Mouse (Mus musculus) heart, embryonic 15.5 days (tissue): ENCODE results near the gene Sobp. TPM values are rescaled to one million over a fixed set of nuclear protein-coding genes. Genes with fewer than 3 reads are reported as not detected.

Experiments used
- ATAC-seq: fragments of 200-750 bp; cut with Nextera tagmentation; replicated peaks from 2 replicates; pipeline ENCODE4 v1.8.0; 2017; ENCODE audit warnings: low read depth, moderate TSS enrichment; ENCODE audit not compliant: insufficient number of reproducible peaks, insufficient read depth, low FRiP score
- H3K27ac ChIP-seq: fragments of 300-500 bp; sonication (generic); 2 replicates; pipeline ENCODE4 v1.5.1; 2015; ENCODE audit warnings: mild to moderate bottlenecking, inconsistent platforms
- H3K27me3 ChIP-seq: fragments of 300-500 bp; sonication (generic); 2 replicates; pipeline ENCODE4 v1.6.1; 2015; ENCODE audit warnings: inconsistent platforms
- H3K36me3 ChIP-seq: fragments of 300-500 bp; sonication (generic); 2 replicates; pipeline ENCODE4 v1.6.1; 2015; ENCODE audit warnings: mild to moderate bottlenecking, inconsistent platforms
- H3K4me1 ChIP-seq: fragments of 300-500 bp; sonication (generic); replicated peaks from 2 replicates; pipeline ENCODE4 v1.6.1; 2015; ENCODE audit warnings: inconsistent platforms
- H3K4me2 ChIP-seq: fragments of 300-500 bp; sonication (generic); 2 replicates; pipeline ENCODE4 v1.6.1; 2015; ENCODE audit warnings: inconsistent platforms, mild to moderate bottlenecking, moderate library complexity
- H3K4me3 ChIP-seq: fragments of 300-500 bp; sonication (generic); 2 replicates; pipeline ENCODE4 v1.5.1; 2015; ENCODE audit warnings: mild to moderate bottlenecking, inconsistent platforms
- H3K9ac ChIP-seq: fragments of 300-500 bp; sonication (generic); 2 replicates; pipeline ENCODE4 v1.6.1; 2015; ENCODE audit warnings: mild to moderate bottlenecking, inconsistent platforms
- H3K9me3 ChIP-seq: fragments of 300-500 bp; sonication (generic); replicated peaks from 2 replicates; pipeline ENCODE4 v1.6.1; 2016; ENCODE audit warnings: inconsistent platforms
- WGBS: fragments of 180-500 bp; shearing (Covaris S2); methylation state at CpG from one replicate; pipeline ENCODE4 v1.1.7; 2015; ENCODE audit warnings: mixed read lengths; 5-methylcytosine and 5-hydroxymethylcytosine counted together
- polyA plus RNA-seq: library from polyadenylated mRNA; unstranded; fragments of >200 nt; fragmentation: Nextera tagmentation; extraction: Ambion mirVana; gene quantifications from 2 replicates; pipeline ENCODE4 v1.2.1, GENCODE M21; 2015

The Sobp gene
- polyA plus RNA-seq, 1 experiment from 2014 or later, result 2.1 TPM

DNA sequence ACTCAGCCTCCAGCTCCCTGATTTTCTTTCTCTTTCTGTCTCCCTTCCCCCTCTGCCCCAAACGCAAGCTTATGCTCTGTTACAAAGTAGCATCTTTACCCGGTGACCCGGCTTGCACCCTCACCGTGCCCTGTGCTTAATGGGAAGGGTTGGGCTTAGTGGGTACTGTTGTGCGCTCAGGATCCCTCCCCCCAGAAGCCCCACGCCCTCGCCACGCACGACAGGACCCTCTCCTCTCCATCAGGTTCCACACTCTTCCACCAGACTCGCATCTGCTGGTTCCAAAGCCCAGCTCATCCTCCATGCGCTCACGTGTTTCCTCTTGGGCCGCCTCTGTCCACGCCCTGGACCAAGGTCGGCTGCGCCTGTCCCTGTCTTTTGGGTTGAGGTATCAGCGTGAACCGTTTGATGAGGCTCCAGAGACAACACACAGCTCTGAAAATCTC lies 849 bp upstream of the Sobp start:
- Histone ChIP-seq H3K27me3 (peaks cover 25% of the 10 kb centered on the region), H3K27ac (peak overlapping the region; percentile 75), H3K4me3 (peak overlapping the region; percentile 92), H3K9ac (peak overlapping the region; percentile 77), H3K4me1 (peaks cover 21% of the 10 kb centered on the region), H3K4me2 (peak overlapping the region; percentile 92), H3K9me3 (no peaks in the 10 kb centered on the region), H3K36me3 (no peaks in the 10 kb centered on the region)
- no peak for ATAC-seq
- WGBS, result 3% methylated on average over 18 of the region's 18 CpGs

DNA sequence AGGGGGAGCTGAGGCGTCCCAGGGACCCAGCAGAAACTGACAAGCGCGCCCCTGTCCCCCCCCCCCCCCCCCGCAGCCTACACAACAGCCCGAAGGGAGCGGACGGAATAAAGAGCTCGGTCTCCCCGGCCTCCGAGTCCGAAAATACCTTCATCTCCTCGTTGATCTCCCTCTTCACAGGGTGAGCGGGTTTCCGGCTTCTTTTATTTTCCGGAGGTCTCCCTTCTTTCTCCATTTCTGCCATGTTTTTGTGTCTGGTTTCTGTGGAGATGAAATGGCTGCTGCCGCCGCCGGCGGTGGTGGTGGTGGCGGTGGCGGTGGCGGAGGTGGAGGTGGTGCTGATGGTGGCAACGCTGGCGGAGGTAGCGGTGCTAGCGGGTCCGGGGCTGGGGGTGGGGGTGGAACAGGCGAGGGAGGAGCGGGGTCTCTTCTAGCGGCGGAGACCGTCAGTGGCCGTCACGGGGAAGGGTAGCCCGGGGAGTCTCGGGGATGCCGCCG lies 453 bp downstream of the Sobp start:
- under 1% methylated on average over 36 of the region's 38 CpGs for WGBS
- peak; percentile 55; the same call in 1 of the 2 replicates for ATAC-seq
- Histone ChIP-seq H3K9ac (peak overlapping the region; percentile 77), H3K36me3 (no peaks in the 10 kb centered on the region), H3K4me3 (peak overlapping the region; percentile 92), H3K27me3 (peaks cover 25% of the 10 kb centered on the region), H3K27ac (peak overlapping the region; percentile 75), H3K9me3 (no peaks in the 10 kb centered on the region), H3K4me2 (peak overlapping the region; percentile 92), H3K4me1 (peaks cover 21% of the 10 kb centered on the region)

DNA sequence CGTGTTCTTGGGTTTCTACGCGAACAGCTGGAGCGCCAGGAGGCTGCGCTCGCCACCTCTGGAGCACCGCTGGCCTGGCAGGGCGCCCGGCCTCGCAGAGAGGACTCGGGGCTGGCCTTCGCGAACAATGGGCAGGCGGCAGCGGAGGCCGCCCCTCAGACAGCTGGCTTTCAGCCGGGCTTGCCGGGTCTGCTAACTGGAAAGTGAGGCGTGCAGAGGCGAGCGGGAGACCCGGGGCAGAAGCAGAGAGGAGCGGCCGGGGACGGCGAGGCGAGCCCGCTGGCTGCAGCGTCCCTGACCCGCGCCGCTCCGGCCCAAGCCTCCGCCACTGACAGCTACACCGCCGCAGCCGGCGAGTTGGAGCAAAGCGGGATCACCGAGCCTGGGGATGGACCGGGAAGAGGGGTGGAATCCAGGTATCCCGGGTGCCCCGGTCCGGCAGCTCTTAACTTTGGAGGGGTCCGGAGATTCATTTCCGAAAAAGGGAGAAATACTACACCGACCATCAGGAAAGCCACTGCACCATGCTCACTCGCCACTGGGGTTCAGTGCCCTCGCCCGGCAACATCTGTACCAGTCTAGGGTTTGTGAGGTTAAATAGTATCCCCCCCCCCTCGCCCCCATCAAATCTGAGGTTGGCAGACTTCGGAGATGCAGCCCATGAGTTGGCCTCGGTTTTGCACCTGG lies 1.0 kb downstream of the Sobp start:
- no peaks in the 10 kb centered on the region for H3K9me3 ChIP-seq
- peak; percentile 43 for ATAC-seq
- H3K36me3 ChIP-seq, result no peaks in the 10 kb centered on the region
- peak overlapping the region; percentile 92 for H3K4me2 ChIP-seq
- H3K27ac ChIP-seq, result peak overlapping the region; percentile 75
- H3K4me3 ChIP-seq, result peak overlapping the region; percentile 92
- peak overlapping the region; percentile 77 for H3K9ac ChIP-seq
- WGBS, result under 1% methylated on average over 53 of the region's 53 CpGs
- peaks cover 21% of the 10 kb centered on the region for H3K4me1 ChIP-seq
- peaks cover 25% of the 10 kb centered on the region for H3K27me3 ChIP-seq

DNA sequence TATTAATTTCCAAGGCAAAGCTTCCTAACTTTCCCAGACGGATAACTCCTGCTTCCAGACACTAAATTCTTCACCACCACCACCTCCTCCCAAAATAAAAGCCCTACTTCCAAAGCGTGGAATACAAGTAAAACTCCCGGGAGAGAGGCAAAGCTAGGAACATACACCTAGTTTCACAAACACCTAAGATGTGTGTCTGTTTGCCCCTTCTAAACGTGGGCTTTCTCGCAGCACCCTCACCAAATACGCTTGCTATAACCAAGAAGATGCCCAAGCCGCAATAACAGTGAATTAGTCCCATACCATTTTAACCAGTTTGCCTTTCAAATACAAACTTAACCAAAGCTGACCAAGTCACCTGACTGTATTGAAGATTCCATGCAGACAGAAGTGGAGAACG lies 1.8 kb downstream of the Sobp start:
- ATAC-seq, result no peak
- peak overlapping the region; percentile 92 for H3K4me3 ChIP-seq
- no peak overlapping the region for H3K27ac ChIP-seq
- no peaks in the 10 kb centered on the region for H3K9me3 ChIP-seq
- 13% methylated on average over 8 of the region's 8 CpGs for WGBS
- peak overlapping the region; percentile 92 for H3K4me2 ChIP-seq
- no peak overlapping the region for H3K9ac ChIP-seq
- peaks cover 25% of the 10 kb centered on the region for H3K27me3 ChIP-seq
- no peaks in the 10 kb centered on the region for H3K36me3 ChIP-seq
- peaks cover 21% of the 10 kb centered on the region for H3K4me1 ChIP-seq

DNA sequence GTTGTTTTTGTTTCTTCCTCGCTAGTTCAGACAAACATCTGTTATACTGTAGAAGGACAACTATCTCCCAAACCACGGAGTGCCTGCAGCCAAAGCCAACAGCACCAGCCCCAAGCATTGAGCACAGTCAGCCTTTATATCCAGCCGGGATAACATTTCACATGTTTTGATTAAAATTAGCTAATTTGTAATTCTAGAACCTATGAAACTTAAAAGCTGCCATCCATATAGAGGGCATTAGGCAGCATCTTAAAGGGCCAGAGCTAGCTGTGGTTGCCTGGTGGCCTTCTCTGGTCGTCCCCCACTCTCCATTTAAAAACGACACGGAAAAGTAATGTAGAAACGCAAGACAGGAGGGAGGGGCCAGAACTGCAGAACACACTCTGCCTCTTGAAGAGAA lies 2.3 kb downstream of the Sobp start:
- no peak for ATAC-seq
- Histone ChIP-seq H3K36me3 (no peaks in the 10 kb centered on the region), H3K9me3 (no peaks in the 10 kb centered on the region), H3K9ac (no peak overlapping the region), H3K27me3 (peaks cover 22% of the 10 kb centered on the region), H3K4me1 (peaks cover 21% of the 10 kb centered on the region), H3K27ac (no peak overlapping the region), H3K4me2 (peak overlapping the region; percentile 92), H3K4me3 (peak overlapping the region; percentile 92)
- WGBS, result 18% methylated on average over 7 of the region's 7 CpGs

DNA sequence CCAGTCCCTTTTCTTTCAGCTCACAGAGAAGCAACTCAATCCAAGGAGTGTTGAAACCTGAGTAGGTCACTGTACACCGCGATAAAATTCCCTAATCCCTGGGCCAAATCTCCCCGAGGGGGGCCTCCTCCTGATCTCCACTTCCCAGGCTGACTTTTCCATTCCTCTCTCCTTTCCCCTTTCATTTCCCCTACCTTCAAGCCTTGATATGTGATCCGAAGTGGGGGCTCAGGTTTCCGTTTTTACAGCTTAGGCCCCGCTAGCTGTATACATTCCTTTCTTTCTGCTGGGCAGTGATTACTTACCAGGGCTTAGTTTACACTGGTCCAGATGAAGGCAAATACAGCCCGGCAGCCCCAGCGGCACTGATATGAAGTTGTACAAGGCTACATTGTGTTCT lies 3.2 kb downstream of the Sobp start:
- H3K4me3 ChIP-seq, result peak overlapping the region; percentile 32
- H3K9me3 ChIP-seq, result no peaks in the 10 kb centered on the region
- H3K4me1 ChIP-seq, result peaks cover 21% of the 10 kb centered on the region
- H3K9ac ChIP-seq, result peak overlapping the region; percentile 2; the same call in 1 of the 2 replicates
- 4% methylated on average over 8 of the region's 8 CpGs for whole genome bisulfite sequencing
- peak overlapping the region; percentile 92 for H3K4me2 ChIP-seq
- H3K36me3 ChIP-seq, result no peaks in the 10 kb centered on the region
- peak overlapping the region; percentile 59 for H3K27ac ChIP-seq
- ATAC-seq, result no peak
- H3K27me3 ChIP-seq, result peaks cover 15% of the 10 kb centered on the region

DNA sequence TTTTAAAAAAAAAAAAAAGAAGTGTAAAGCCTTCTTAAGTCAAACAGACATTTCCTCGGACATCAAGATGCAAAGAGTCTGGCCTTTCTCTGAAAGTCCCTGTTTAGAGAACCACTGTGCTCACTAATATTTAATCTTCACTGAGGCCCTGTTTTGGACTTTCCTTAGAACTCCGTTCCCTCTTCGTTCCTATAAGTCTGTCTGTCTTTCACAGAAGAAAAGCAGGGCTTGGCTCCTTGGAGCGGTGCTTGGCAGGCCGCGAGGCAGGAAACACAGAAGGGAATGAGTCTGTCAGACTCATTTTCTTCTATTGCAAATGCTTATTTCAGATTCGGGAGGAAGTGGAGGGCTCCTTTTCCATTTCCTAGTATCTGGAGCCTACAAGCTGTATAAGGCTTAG lies 5.5 kb downstream of the Sobp start:
- no peaks in the 10 kb centered on the region for H3K9me3 ChIP-seq
- H3K4me2 ChIP-seq, result no peak overlapping the region
- 0 out of 2 replicates have a peak, but pooled peaks cover 5% of the 10 kb centered on the region for H3K27me3 ChIP-seq
- no peak for ATAC-seq
- 71% methylated on average over 7 of the region's 7 CpGs for WGBS
- H3K27ac ChIP-seq, result 0 out of 2 replicates have a peak overlapping the region, but pooled peaks have one; percentile 9
- H3K4me3 ChIP-seq, result no peak overlapping the region
- no peaks in the 10 kb centered on the region for H3K36me3 ChIP-seq
- H3K9ac ChIP-seq, result no peak overlapping the region
- H3K4me1 ChIP-seq, result peaks cover 15% of the 10 kb centered on the region

DNA sequence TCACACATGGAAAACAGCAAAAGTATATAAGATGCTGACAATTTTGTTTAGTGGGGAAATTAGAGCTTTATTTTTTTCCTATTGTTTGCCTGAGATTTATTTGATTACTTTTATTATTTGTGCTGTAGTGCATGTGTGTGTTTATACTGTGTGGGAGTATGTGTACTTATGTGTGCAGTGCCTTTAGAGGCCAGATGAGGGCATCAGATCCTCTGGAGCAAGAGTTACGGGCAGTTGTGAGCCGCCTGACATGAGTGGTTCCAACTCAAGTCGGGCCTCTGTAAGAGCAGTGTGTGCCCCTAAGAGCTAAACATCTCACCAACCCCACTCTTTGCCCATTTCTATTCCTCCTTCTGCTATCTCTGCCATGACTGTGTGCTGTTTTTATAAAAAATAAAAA lies 7.5 kb downstream of the Sobp start:
- ATAC-seq, result no peak
- Histone ChIP-seq H3K4me2 (no peak overlapping the region), H3K27ac (no peak overlapping the region), H3K4me1 (peaks cover 11% of the 10 kb centered on the region), H3K36me3 (no peaks in the 10 kb centered on the region; the same call in 1 of the 2 replicates), H3K9me3 (peaks cover 3% of the 10 kb centered on the region; the same call in 1 of the 2 replicates), H3K9ac (no peak overlapping the region), H3K4me3 (no peak overlapping the region), H3K27me3 (0 out of 2 replicates have a peak, but pooled peaks cover 5% of the 10 kb centered on the region)
- WGBS, result 94% methylated on average over 3 of the region's 3 CpGs

DNA sequence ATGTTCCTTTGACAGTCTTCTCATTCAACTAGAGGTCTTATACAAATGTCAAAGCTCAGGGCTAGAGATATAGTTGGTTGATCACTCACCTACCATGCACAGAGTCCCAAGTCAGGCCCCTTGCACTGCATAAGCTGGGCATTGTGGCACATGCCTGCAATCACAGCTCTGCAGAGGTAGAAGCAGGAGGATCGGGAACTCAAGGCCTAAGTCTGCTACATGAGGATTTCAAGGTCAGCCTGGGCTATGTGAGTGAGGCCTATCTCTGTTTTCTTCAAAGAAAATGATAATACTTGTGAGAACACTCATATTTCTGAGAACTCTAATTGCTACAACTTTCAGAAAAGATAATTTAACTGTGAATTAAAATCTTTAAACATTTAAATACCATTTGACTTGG lies 8.2 kb downstream of the Sobp start:
- Histone ChIP-seq H3K27me3 (0 out of 2 replicates have a peak, but pooled peaks cover 5% of the 10 kb centered on the region), H3K4me2 (no peak overlapping the region), H3K9me3 (peaks cover 3% of the 10 kb centered on the region; the same call in 1 of the 2 replicates), H3K4me1 (peaks cover 8% of the 10 kb centered on the region), H3K4me3 (no peak overlapping the region), H3K27ac (no peak overlapping the region), H3K36me3 (no peaks in the 10 kb centered on the region; the same call in 1 of the 2 replicates), H3K9ac (no peak overlapping the region)
- WGBS, result 71% methylated on average over 1 of the region's 1 CpGs
- no peak for ATAC-seq

DNA sequence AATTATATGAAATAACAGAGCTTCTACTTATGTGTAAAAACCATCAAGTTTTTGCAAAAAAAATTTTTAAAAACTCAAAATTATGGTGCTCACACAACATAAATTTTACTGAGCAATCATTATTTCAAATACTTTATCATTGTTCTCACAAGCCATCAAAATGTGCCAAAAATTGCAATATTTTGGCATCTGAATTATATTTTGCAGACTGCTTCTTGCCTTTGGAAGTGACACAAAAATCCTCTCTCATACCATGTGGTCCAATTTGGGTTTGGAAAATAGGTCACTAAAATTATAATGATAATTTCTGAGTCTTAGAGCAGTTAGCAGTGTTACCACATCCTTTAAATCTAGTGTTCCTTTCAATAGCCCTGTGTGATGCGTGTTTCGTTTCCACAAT lies 9.9 kb downstream of the Sobp start:
- Histone ChIP-seq H3K9me3 (peaks cover 3% of the 10 kb centered on the region; the same call in 1 of the 2 replicates), H3K4me2 (no peak overlapping the region), H3K27me3 (0 out of 2 replicates have a peak, but pooled peaks cover 4% of the 10 kb centered on the region), H3K4me3 (no peak overlapping the region), H3K36me3 (no peaks in the 10 kb centered on the region; the same call in 1 of the 2 replicates), H3K27ac (no peak overlapping the region), H3K4me1 (peaks cover 3% of the 10 kb centered on the region; the same call in 1 of the 2 replicates), H3K9ac (no peak overlapping the region)
- 89% methylated on average over 2 of the region's 2 CpGs for WGBS
- no peak for ATAC-seq

DNA sequence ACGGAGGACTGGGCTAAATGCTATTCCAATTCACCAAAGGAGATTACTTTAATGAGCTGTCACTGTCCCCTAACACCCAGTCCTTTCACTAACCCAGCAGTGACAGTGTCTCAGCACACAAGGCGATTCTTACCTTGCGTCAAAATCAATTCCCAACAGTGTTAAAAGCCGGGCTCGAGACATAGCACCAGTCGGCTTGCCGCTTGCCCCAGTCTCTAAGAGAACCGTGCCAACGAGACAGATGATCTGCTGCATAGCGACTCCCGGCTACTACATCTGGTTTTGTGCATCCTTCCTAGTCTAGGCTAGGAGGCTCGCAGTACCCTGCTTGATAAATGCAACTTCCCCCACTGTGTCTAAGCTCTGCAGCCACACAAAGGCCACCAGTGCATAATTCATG lies 12.0 kb downstream of the Sobp start:
- H3K27me3 ChIP-seq, result no peaks in the 10 kb centered on the region
- no peaks in the 10 kb centered on the region; the same call in 1 of the 2 replicates for H3K36me3 ChIP-seq
- H3K9me3 ChIP-seq, result peaks cover 3% of the 10 kb centered on the region; the same call in 1 of the 2 replicates
- H3K4me1 ChIP-seq, result peaks cover 10% of the 10 kb centered on the region
- no peak overlapping the region for H3K27ac ChIP-seq
- H3K4me3 ChIP-seq, result no peak overlapping the region
- ATAC-seq, result no peak
- WGBS, result 83% methylated on average over 12 of the region's 12 CpGs
- H3K4me2 ChIP-seq, result no peak overlapping the region
- no peak overlapping the region for H3K9ac ChIP-seq
